Mouse (Mus musculus) MEL (cell line): ENCODE results near the gene Tbc1d16. TPM values are rescaled to one million over a fixed set of nuclear protein-coding genes. Genes with fewer than 3 reads are reported as not detected.

Experiments
- DNase-seq: peaks from one replicate; pipeline ENCODE4 v3.0.0; 2011; ENCODE audit warnings: low read depth, low spot score
- H3K27ac ChIP-seq: 2 replicates; pipeline ENCODE4 v1.5.1; 2012; ENCODE audit warnings: low read depth, mild to moderate bottlenecking, control low read depth, low read length, moderate library complexity; ENCODE audit not compliant: control insufficient read depth
- H3K27me3 ChIP-seq, 2 experiments: fragments of 150-350 bp in 1 of 2; sonication (generic) in 1 of 2; 2 replicates each; pipeline ENCODE4 v1.6.1; 2012; ENCODE audit warnings: low read length in 2 of 2, mild to moderate bottlenecking in 2 of 2, improper control_type of control experiment in 1 of 2, moderate library complexity in 1 of 2; ENCODE audit not compliant: insufficient read depth in 2 of 2, control insufficient read depth in 1 of 2
- H3K36me3 ChIP-seq, 2 experiments: 2 replicates each; pipeline ENCODE4 v1.6.1; 2012 to 2014; ENCODE audit warnings: low read length in 2 of 2, improper control_type of control experiment in 1 of 2, inconsistent platforms in 1 of 2, mild to moderate bottlenecking in 1 of 2; ENCODE audit not compliant: insufficient read depth in 2 of 2, control insufficient read depth in 1 of 2
- H3K4me1 ChIP-seq, 2 experiments: fragments of 150-350 bp in 1 of 2; sonication (generic) in 1 of 2; 2 replicates each; pipeline ENCODE4 v1.6.1; 2012; ENCODE audit warnings: low read length in 2 of 2, improper control_type of control experiment in 1 of 2, mild to moderate bottlenecking in 1 of 2; ENCODE audit not compliant: insufficient read depth in 2 of 2, control insufficient read depth in 1 of 2
- H3K4me3 ChIP-seq, 2 experiments: fragments of 150-350 bp in 1 of 2; sonication (generic) in 1 of 2; 2 replicates each; pipeline ENCODE4 v1.5.1; 2012; ENCODE audit warnings: low read depth in 2 of 2, low read length in 2 of 2, mild to moderate bottlenecking in 2 of 2, moderate library complexity in 2 of 2, control low read depth in 1 of 2, improper control_type of control experiment in 1 of 2; ENCODE audit not compliant: control insufficient read depth in 1 of 2, insufficient read depth in 1 of 2
- H3K79me2 ChIP-seq: 2 replicates; pipeline ENCODE4 v1.6.1; 2012; ENCODE audit warnings: mild to moderate bottlenecking, low read length, moderate library complexity; ENCODE audit not compliant: control insufficient read depth, poor library complexity, insufficient read depth
- H3K9ac ChIP-seq: 2 replicates; pipeline ENCODE4 v1.6.1; 2012; ENCODE audit warnings: low read depth, mild to moderate bottlenecking, control low read depth, low read length, moderate library complexity; ENCODE audit not compliant: control insufficient read depth, poor library complexity, severe bottlenecking
- H3K9me3 ChIP-seq: fragments of 150-350 bp; sonication (generic); replicated peaks from 2 replicates; pipeline ENCODE4 v1.6.1; 2012; ENCODE audit warnings: mild to moderate bottlenecking, low read length, improper control_type of control experiment, moderate library complexity; ENCODE audit not compliant: insufficient read depth
- CHD2 ChIP-seq: IDR thresholded peaks from 2 replicates; pipeline ENCODE4 v1.6.1; 2011; ENCODE audit warnings: low read length, improper control_type of control experiment
- CTCF ChIP-seq, 3 experiments: IDR thresholded peaks in 2 of 3; conservative IDR thresholded peaks in 1 of 3; 2 replicates each; pipeline ENCODE4 v1.5.1; 2011 to 2012; ENCODE audit warnings: low read length in 3 of 3, low read depth in 2 of 3, mild to moderate bottlenecking in 2 of 3, improper control_type of control experiment in 1 of 3, inconsistent platforms in 1 of 3, mixed read lengths in 1 of 3, moderate library complexity in 1 of 3; ENCODE audit not compliant: control insufficient read depth in 1 of 3, insufficient read depth in 1 of 3, poor library complexity in 1 of 3, severe bottlenecking in 1 of 3
- EP300 ChIP-seq, 2 experiments: IDR thresholded peaks; 2 replicates each; pipeline ENCODE4 v1.6.1; 2011; ENCODE audit warnings: improper control_type of control experiment in 2 of 2, low read length in 2 of 2, low read depth in 1 of 2, mild to moderate bottlenecking in 1 of 2
- ETS1 ChIP-seq: IDR thresholded peaks from 2 replicates; pipeline ENCODE4 v1.6.1; 2012; ENCODE audit warnings: low read depth, mild to moderate bottlenecking, inconsistent platforms, low read length, improper control_type of control experiment, moderate library complexity
- GABPA ChIP-seq: IDR thresholded peaks from 2 replicates; pipeline ENCODE4 v1.6.1; 2012; ENCODE audit warnings: low read depth, mild to moderate bottlenecking, inconsistent platforms, low read length, improper control_type of control experiment, moderate library complexity
- GATA1 ChIP-seq: IDR thresholded peaks from 2 replicates; pipeline ENCODE4 v1.6.1; 2011; ENCODE audit warnings: low read depth, low read length, improper control_type of control experiment
- MAFK ChIP-seq: IDR thresholded peaks from 2 replicates; pipeline ENCODE4 v1.6.1; 2011; ENCODE audit warnings: low read depth, mild to moderate bottlenecking, low read length, improper control_type of control experiment, borderline replicate concordance
- MEF2A ChIP-seq: IDR thresholded peaks from 2 replicates; pipeline ENCODE4 v1.6.1; 2014; ENCODE audit warnings: low read depth, mild to moderate bottlenecking, inconsistent platforms, low read length, improper control_type of control experiment; ENCODE audit not compliant: poor library complexity, insufficient replicate concordance, severe bottlenecking; ENCODE audit errors: extremely low read depth
- MXI1 ChIP-seq: IDR thresholded peaks from 2 replicates; pipeline ENCODE4 v1.6.1; 2011; ENCODE audit warnings: mild to moderate bottlenecking, low read depth, low read length, improper control_type of control experiment
- MYB ChIP-seq: IDR thresholded peaks from 2 replicates; pipeline ENCODE4 v1.6.1; 2011; ENCODE audit warnings: mild to moderate bottlenecking, low read depth, low read length, improper control_type of control experiment
- NELFE ChIP-seq: IDR thresholded peaks from 2 replicates; pipeline ENCODE4 v1.6.1; 2011; ENCODE audit warnings: low read depth, low read length, improper control_type of control experiment
- NRF1 ChIP-seq: IDR thresholded peaks from 2 replicates; pipeline ENCODE4 v1.6.1; 2014; ENCODE audit warnings: low read depth, mild to moderate bottlenecking, inconsistent platforms, low read length, improper control_type of control experiment, moderate library complexity; ENCODE audit not compliant: poor library complexity, insufficient read depth, severe bottlenecking
- POLR2A ChIP-seq, 2 experiments: IDR thresholded peaks; 2 replicates each; pipeline ENCODE4 v1.6.1; 2011 to 2012; ENCODE audit warnings: low read length in 2 of 2, mild to moderate bottlenecking in 2 of 2, control low read depth in 1 of 2, improper control_type of control experiment in 1 of 2, low read depth in 1 of 2, moderate library complexity in 1 of 2; ENCODE audit not compliant: control insufficient read depth in 1 of 2, insufficient read depth in 1 of 2, poor library complexity in 1 of 2
- POLR2AphosphoS2 ChIP-seq: IDR thresholded peaks from 2 replicates; pipeline ENCODE4 v1.6.1; 2011; ENCODE audit warnings: low read length, improper control_type of control experiment
- POLR2AphosphoS5 ChIP-seq: IDR thresholded peaks from 2 replicates; pipeline ENCODE4 v1.6.1; 2012; ENCODE audit warnings: low read depth, borderline replicate concordance, mild to moderate bottlenecking, inconsistent platforms, low read length, moderate library complexity, mixed read lengths
- RCOR1 ChIP-seq: IDR thresholded peaks from 2 replicates; pipeline ENCODE4 v1.6.1; 2012; ENCODE audit warnings: low read depth, mild to moderate bottlenecking, inconsistent platforms, low read length, improper control_type of control experiment
- SIN3A ChIP-seq: IDR thresholded peaks from 2 replicates; pipeline ENCODE4 v1.6.1; 2012; ENCODE audit warnings: low read length, improper control_type of control experiment, inconsistent platforms
- TBP ChIP-seq: IDR thresholded peaks from 2 replicates; pipeline ENCODE4 v1.8.0; 2011; ENCODE audit warnings: low read depth, low read length, improper control_type of control experiment
- TCF12 ChIP-seq: IDR thresholded peaks from 2 replicates; pipeline ENCODE4 v1.6.1; 2014; ENCODE audit warnings: low read depth, mild to moderate bottlenecking, inconsistent platforms, low read length, improper control_type of control experiment, moderate library complexity
- UBTF ChIP-seq: IDR thresholded peaks from 2 replicates; pipeline ENCODE4 v1.6.1; 2012; ENCODE audit warnings: low read depth, mild to moderate bottlenecking, inconsistent platforms, low read length, improper control_type of control experiment, moderate library complexity, borderline replicate concordance; ENCODE audit not compliant: insufficient read depth
- ZC3H11A ChIP-seq: IDR thresholded peaks from 2 replicates; pipeline ENCODE4 v1.6.1; 2012; ENCODE audit warnings: low read depth, mild to moderate bottlenecking, inconsistent platforms, low read length, improper control_type of control experiment
- ZKSCAN1 ChIP-seq: IDR thresholded peaks from 2 replicates; pipeline ENCODE4 v1.6.1; 2012; ENCODE audit warnings: low read depth, mild to moderate bottlenecking, inconsistent platforms, low read length, improper control_type of control experiment, moderate library complexity
- ZMIZ1 ChIP-seq: IDR thresholded peaks from 2 replicates; pipeline ENCODE4 v1.6.1; 2012; ENCODE audit warnings: low read depth, mild to moderate bottlenecking, inconsistent platforms, low read length, improper control_type of control experiment, moderate library complexity
- ZNF384 ChIP-seq: IDR thresholded peaks from 2 replicates; pipeline ENCODE4 v1.6.1; 2012; ENCODE audit warnings: low read depth, mild to moderate bottlenecking, inconsistent platforms, low read length, improper control_type of control experiment
- polyA plus RNA-seq, 2 experiments: library from polyadenylated mRNA; stranded (reverse) in 1 of 2; unstranded in 1 of 2; fragments of >175 nt in 1 of 2; fragments of >200 nt in 1 of 2; gene quantifications; 2 replicates each; pipeline versions ENCODE4 v1.2.1 to v1.2.4; 2012; ENCODE audit warnings: low replicate concordance in 2 of 2, low read depth in 1 of 2; ENCODE audit not compliant: insufficient read length in 2 of 2, insufficient read depth in 1 of 2, missing spikeins in 1 of 2
- total RNA-seq: library from RNA; depleted of rRNA; stranded (reverse); fragments of 300-350 nt; gene quantifications from 2 replicates; pipeline ENCODE4 v1.2.3, GENCODE M21; 2012

The Tbc1d16 gene
- total and polyA plus RNA-seq, 3 experiments: 13.6 to 19.2 TPM; not detected in 1

DNA sequence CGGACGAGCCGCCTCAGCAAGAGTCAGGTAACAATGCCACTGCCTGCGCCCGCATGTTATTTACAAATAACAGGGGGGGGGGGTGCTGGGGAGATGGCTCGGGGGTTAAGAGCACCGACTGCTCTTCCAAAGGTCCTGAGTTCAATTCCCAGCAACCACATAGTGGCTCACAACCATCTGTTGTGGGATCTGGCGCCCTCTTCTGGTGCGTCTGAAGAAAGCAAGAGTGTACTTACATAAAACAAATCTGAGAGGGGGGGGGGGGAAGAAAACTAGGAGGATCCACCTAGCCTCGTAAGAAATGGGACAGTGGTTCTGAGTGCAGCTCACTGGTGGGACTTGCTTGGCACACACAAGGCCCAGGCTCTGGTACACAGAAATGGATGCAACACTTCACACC, 6.5 kb upstream of the Tbc1d16 start:
- TF ChIP-seq ZNF384 (no peak), POLR2AphosphoS5 (no peak), CTCF (IDR thresholded peaks at IDR 0.05 in 2 of 3, conservative IDR thresholded peaks at IDR 0.05 in 1 of 3; ENCODE audit: control insufficient read depth in 1 of 3, insufficient read depth in 1 of 3, low read depth in 2 of 3, low read length in 3 of 3, poor library complexity in 1 of 3, severe bottlenecking in 1 of 3) (peak in 2 of 3 experiments; percentile 47 to 51; a peak in 4 of 6 replicates), UBTF (no peak)
- Histone ChIP-seq H3K36me3 (peaks cover 0 to 8% of the 10 kb centered on the region in 2 experiments; a peak in 2 of 4 replicates), H3K79me2 (no peaks in the 10 kb centered on the region; the same call in 1 of the 2 replicates), H3K4me1 (peaks cover 3 to 16% of the 10 kb centered on the region in 2 experiments; a peak in 3 of 4 replicates), H3K9ac (no peak overlapping the region), H3K27me3 (peaks cover 2 to 5% of the 10 kb centered on the region in 2 experiments; a peak in 2 of 4 replicates), H3K27ac (no peak overlapping the region), H3K4me3 (no peak overlapping the region), H3K9me3 (no peaks in the 10 kb centered on the region)
- DNase-seq: peak; percentile 66

DNA sequence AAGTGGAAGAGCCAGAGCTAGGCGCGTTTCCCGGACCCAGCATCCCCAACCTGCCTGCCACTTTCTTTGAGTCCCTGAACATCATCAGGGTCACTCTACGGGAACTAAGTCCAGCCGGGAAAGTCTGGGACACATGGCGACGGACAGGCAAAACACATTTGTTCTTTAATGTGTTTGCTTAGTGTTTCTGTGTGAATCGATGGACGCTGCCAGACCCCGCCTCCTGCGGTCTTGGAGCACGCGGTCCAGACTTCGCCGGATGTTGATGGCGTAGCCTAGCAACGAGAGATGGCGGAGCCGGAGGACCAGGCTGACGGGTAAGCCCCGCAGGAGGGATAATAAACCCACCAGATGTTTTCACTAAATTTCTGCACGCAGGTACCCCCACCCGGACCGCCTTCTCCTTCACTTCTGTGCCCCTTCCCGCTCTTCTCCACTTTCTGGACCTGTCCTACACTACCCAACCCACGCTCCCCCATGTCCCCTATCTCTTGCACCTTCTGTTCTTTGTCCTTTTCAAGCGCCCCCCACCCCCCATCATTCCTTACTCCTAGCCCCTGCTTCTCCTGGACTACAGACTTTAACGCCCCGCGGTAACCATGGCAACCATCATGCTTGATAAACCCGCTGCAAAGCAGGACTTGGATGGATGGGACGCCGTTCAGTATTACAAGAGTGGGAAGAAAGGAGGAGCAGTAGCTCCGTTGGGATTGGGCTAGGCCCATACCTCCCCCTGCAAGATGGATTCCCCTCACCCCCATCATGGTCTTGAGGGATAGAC, 737 bp upstream of the Tbc1d16 start:
- H3K27ac ChIP-seq: no peak overlapping the region
- H3K36me3 ChIP-seq: peaks cover 0 to 9% of the 10 kb centered on the region in 2 experiments; a peak in 2 of 4 replicates
- H3K9me3 ChIP-seq: no peaks in the 10 kb centered on the region
- H3K9ac ChIP-seq: no peak overlapping the region; the same call in 1 of the 2 replicates
- TF ChIP-seq GATA1 (no peak), NELFE (no peak), TCF12 (no peak), POLR2AphosphoS2 (no peak), MEF2A (no peak), MXI1 (peak; percentile 70; the same call in 1 of the 2 replicates), POLR2A (IDR thresholded peaks at IDR 0.05; ENCODE audit: control insufficient read depth in 1 of 2, insufficient read depth in 1 of 2, low read depth in 1 of 2, low read length in 2 of 2, poor library complexity in 1 of 2) (no peak)
- peak overlapping the region; percentile 48 to 69 for H3K4me3 ChIP-seq
- peaks cover 7% of the 10 kb centered on the region; the same call in 1 of the 2 replicates for H3K79me2 ChIP-seq
- DNase-seq: peak; percentile 58
- H3K27me3 ChIP-seq: peaks cover 3 to 5% of the 10 kb centered on the region in 2 experiments; a peak in 2 of 4 replicates
- H3K4me1 ChIP-seq: peaks cover 5 to 17% of the 10 kb centered on the region in 2 experiments; a peak in 3 of 4 replicates

DNA sequence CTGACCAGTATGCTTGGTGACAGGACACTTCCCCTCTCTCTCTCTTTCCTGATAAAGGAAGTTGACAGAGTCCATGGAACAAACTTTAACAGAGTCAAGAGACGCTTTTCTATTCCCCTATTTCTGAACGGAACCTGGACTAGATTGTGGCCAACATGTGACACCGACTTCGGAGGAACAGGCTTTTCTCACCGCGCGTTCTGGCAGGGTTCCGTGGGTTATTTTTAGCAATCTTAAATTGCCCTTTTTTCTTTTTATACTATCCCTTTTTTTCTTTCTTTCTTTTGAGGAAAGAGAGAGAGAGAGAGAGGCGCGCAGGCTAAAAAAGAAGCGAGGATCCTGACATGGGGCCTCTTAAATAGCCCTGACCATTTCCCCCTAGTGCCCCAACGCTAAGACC, 708 bp downstream of the Tbc1d16 start:
- Histone ChIP-seq H3K4me3 (peak overlapping the region; percentile 69 to 95), H3K27me3 (peaks cover 3% of the 10 kb centered on the region in 2 experiments; a peak in 2 of 4 replicates), H3K27ac (no peak overlapping the region), H3K4me1 (peaks cover 5 to 17% of the 10 kb centered on the region in 2 experiments; a peak in 3 of 4 replicates), H3K9ac (peak overlapping the region; percentile 80), H3K36me3 (peaks cover 0 to 9% of the 10 kb centered on the region in 2 experiments; a peak in 2 of 4 replicates), H3K9me3 (no peaks in the 10 kb centered on the region), H3K79me2 (peaks cover 7% of the 10 kb centered on the region)
- peak; percentile 59 for DNase-seq
- TF ChIP-seq GABPA (no peak), ETS1 (no peak), NRF1 (no peak), CTCF (IDR thresholded peaks at IDR 0.05 in 2 of 3, conservative IDR thresholded peaks at IDR 0.05 in 1 of 3; ENCODE audit: control insufficient read depth in 1 of 3, insufficient read depth in 1 of 3, low read depth in 2 of 3, low read length in 3 of 3, poor library complexity in 1 of 3, severe bottlenecking in 1 of 3) (no peak), ZMIZ1 (no peak), TBP (no peak), MAFK (no peak), EP300 (IDR thresholded peaks at IDR 0.05; ENCODE audit: low read depth in 1 of 2, low read length in 2 of 2) (peak in 1 of 2 experiments; percentile 26; a peak in 1 of 4 replicates), RCOR1 (no peak), SIN3A (peak; percentile 25; the same call in 1 of the 2 replicates), ZC3H11A (no peak), CHD2 (no peak), MYB (no peak), ZKSCAN1 (no peak), MXI1 (peak; percentile 48; the same call in 1 of the 2 replicates)
